Mouse (Mus musculus): ENCODE results near the gene Prr5.

DNA sequence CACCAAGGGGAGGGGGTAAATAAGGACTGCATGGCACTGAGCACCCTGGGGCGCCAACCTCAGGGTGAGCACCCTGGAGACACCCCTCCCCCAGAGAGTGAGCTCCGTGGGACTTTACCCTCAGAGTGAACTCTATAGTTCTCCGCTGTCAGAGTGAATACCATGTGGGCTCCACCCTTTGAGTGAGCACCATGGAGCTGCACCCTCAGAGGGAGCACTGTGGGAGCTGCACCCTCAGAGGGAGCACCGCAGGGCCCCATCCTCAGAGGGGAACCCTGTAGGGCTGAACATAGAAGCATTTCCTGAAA lies 2.8 kb downstream of the Prr5 start:
- no peak for TF ChIP-seq EP300 (optimal IDR thresholded peaks at IDR 0.05)
- TF ChIP-seq CTCF (IDR thresholded peaks at IDR 0.05; ENCODE audit: low read depth): no peak
